ENCODE assay signal across 7 mouse cellular contexts in genomic region chr19:8897865-8898495, GRCm38 (mm10). TPM values are rescaled to one million over a fixed set of nuclear protein-coding genes. Genes with fewer than 3 reads are reported as not detected.
DNase-seq lines count a peak whose midpoint lies in the region; ATAC-seq lines count a peak whose summit lies in the region.

Gene Ganab (plus strand): TSS chr19:8898071.

- peak; percentile 98 for ATAC-seq in embryonic facial prominence, embryonic 11.5 days (replicated peaks; ENCODE audit: insufficient number of reproducible peaks, low FRiP score, low TSS enrichment, low read depth)
- ATAC-seq in limb, embryonic 11.5 days (ENCODE audit: insufficient number of reproducible peaks, low FRiP score, low TSS enrichment, low read depth) = peak; percentile 98
- ATAC-seq in midbrain, embryonic 14.5 days (ENCODE audit: low FRiP score, low TSS enrichment) = peak; percentile 99

- H3K4me2 ChIP-seq in embryonic facial prominence, embryonic 11.5 days (ENCODE audit: low read depth, low read length) = peak within 1 kb of the TSS; percentile 72
- peak within 1 kb of the TSS; percentile 71 for H3K4me2 ChIP-seq in limb, embryonic 11.5 days (ENCODE audit: low read depth, severe bottlenecking)
- peak within 1 kb of the TSS; percentile 75 for H3K4me2 ChIP-seq in midbrain, embryonic 14.5 days (ENCODE audit: low read length)

- peak within 1 kb of the TSS; percentile 80 for H3K4me3 ChIP-seq in embryonic facial prominence, embryonic 11.5 days (ENCODE audit: low read depth, low read length)
- H3K4me3 ChIP-seq in limb, embryonic 11.5 days (ENCODE audit: low read depth, low read length) = peak within 1 kb of the TSS; percentile 98
- H3K4me3 ChIP-seq in midbrain, embryonic 14.5 days (replicated peaks; ENCODE audit: low read depth, low read length) = peak within 1 kb of the TSS; percentile 85

- peak within 1 kb of the TSS; percentile 81 for H3K9ac ChIP-seq in embryonic facial prominence, embryonic 11.5 days (replicated peaks; ENCODE audit: low read length)
- H3K9ac ChIP-seq in limb, embryonic 11.5 days (ENCODE audit: low read length) = peak within 1 kb of the TSS; percentile 97
- peak within 1 kb of the TSS; percentile 87 for H3K9ac ChIP-seq in midbrain, embryonic 14.5 days (replicated peaks; ENCODE audit: low read length)

- no peaks in the 10 kb centered on the region for H3K4me1 ChIP-seq in embryonic facial prominence, embryonic 11.5 days (ENCODE audit: control insufficient read depth, insufficient read depth, low read length)
- peaks cover 15% of the 10 kb centered on the region; the same call in 1 of the 2 replicates for H3K4me1 ChIP-seq in limb, embryonic 11.5 days (ENCODE audit: control insufficient read depth, insufficient read depth, low read length)
- peaks cover 23% of the 10 kb centered on the region for H3K4me1 ChIP-seq in midbrain, embryonic 14.5 days (ENCODE audit: control insufficient read depth, insufficient read depth, low read length)

- no peaks in the 10 kb centered on the region for H3K27me3 ChIP-seq in embryonic facial prominence, embryonic 11.5 days (ENCODE audit: control insufficient read depth, insufficient read depth, low read length)
- no peaks in the 10 kb centered on the region for H3K27me3 ChIP-seq in limb, embryonic 11.5 days (ENCODE audit: control insufficient read depth, insufficient read depth, low read length)
- H3K27me3 ChIP-seq in midbrain, embryonic 14.5 days (ENCODE audit: control insufficient read depth, insufficient read depth, low read length) = no peaks in the 10 kb centered on the region

- peak; percentile 98 for DNase-seq in adrenal gland, postnatal 14 days
- peak; percentile 99 for DNase-seq in embryonic facial prominence, embryonic 11.5 days (ENCODE audit: low spot score)
- DNase-seq in heart, adult 11 months = peak; percentile 100
- DNase-seq in kidney, adult 18-20 months = peak; percentile 95
- peak; percentile 98 for DNase-seq in limb, embryonic 11.5 days (ENCODE audit: low spot score)
- peak; percentile 99 for DNase-seq in midbrain, embryonic 14.5 days
- peak; percentile 90 for DNase-seq in spleen, adult 18-20 months

- under 1% methylated on average over 53 of the region's 53 CpGs for WGBS in embryonic facial prominence, embryonic 11.5 days
- under 1% methylated on average over 53 of the region's 53 CpGs for WGBS in limb, embryonic 11.5 days
- under 1% methylated on average over 53 of the region's 53 CpGs for WGBS in midbrain, embryonic 14.5 days

- H3K36me3 ChIP-seq in embryonic facial prominence, embryonic 11.5 days (replicated peaks; ENCODE audit: control insufficient read depth, insufficient read depth, low read depth, low read length) = peaks cover 3% of the 10 kb centered on the region
- H3K36me3 ChIP-seq in limb, embryonic 11.5 days (ENCODE audit: control insufficient read depth, insufficient read depth, low read length) = peaks cover 19% of the 10 kb centered on the region; the same call in 1 of the 2 replicates
- H3K36me3 ChIP-seq in midbrain, embryonic 14.5 days (ENCODE audit: control insufficient read depth, insufficient read depth, low read length) = peaks cover 29% of the 10 kb centered on the region

- peak within 1 kb of the TSS; percentile 78 for H3K27ac ChIP-seq in embryonic facial prominence, embryonic 11.5 days (replicated peaks; ENCODE audit: low read depth, low read length)
- peak within 1 kb of the TSS; percentile 72 for H3K27ac ChIP-seq in limb, embryonic 11.5 days (replicated peaks; ENCODE audit: low read depth, low read length)
- peak within 1 kb of the TSS; percentile 85 for H3K27ac ChIP-seq in midbrain, embryonic 14.5 days (replicated peaks; ENCODE audit: low read depth, low read length)

- H3K9me3 ChIP-seq in embryonic facial prominence, embryonic 11.5 days (replicated peaks; ENCODE audit: control insufficient read depth, low read length) = no peaks in the 10 kb centered on the region
- H3K9me3 ChIP-seq in limb, embryonic 11.5 days (ENCODE audit: control insufficient read depth, low read length) = no peaks in the 10 kb centered on the region
- no peaks in the 10 kb centered on the region for H3K9me3 ChIP-seq in midbrain, embryonic 14.5 days (ENCODE audit: control insufficient read depth, low read length)

RNA-seq across cellular contexts. Expression of gene Ganab, which starts in this region (rescaled TPM):
- total RNA-seq in adrenal gland, postnatal 14 days (2021) = 162 and 164 TPM in 2 replicates
- 97.4 and 114 TPM in 2 replicates for polyA plus RNA-seq in embryonic facial prominence, embryonic 11.5 days (2014; fragmentation: Nextera tagmentation; extraction: Ambion mirVana)
- polyA plus RNA-seq in limb, embryonic 11.5 days (2014; fragmentation: Nextera tagmentation; extraction: Ambion mirVana) = 111 and 122 TPM in 2 replicates
- polyA plus RNA-seq in midbrain, embryonic 14.5 days (2014; fragmentation: Nextera tagmentation; extraction: Ambion mirVana) = 59.0 and 83.3 TPM in 2 replicates

Comparison
In these comparisons a context has a peak if more than half of its experiments do, and no peak if none do; other contexts are left out.
1. Peak in every context shown above with its lines: DNase-seq, ATAC-seq, H3K4me3 ChIP-seq and H3K27ac ChIP-seq.